ENCODE assay signal across 18 mouse cellular contexts in genomic region chr9:56463046-56463445, GRCm38 (mm10). TPM values are rescaled to one million over a fixed set of nuclear protein-coding genes. Genes with fewer than 3 reads are reported as not detected.
DNase-seq lines count a peak whose midpoint lies in the region; ATAC-seq and TF ChIP-seq lines count a peak whose summit lies in the region.
"Had no signal": no experiment of that assay in that cellular context is flagged by ENCODE, and none has a peak within 500 bp of the region (broad histone marks: within the 10 kb centered on the region; RNA-seq: fewer than 3 reads in every experiment).

No protein-coding gene starts in this region.

- H3K4me2 ChIP-seq in heart, embryonic 12.5 days = no peak overlapping the region
- H3K4me2 ChIP-seq in kidney, embryonic 16.5 days (replicated peaks; ENCODE audit: low read depth, low read length) = no peak overlapping the region
- H3K4me2 ChIP-seq in stomach, embryonic 15.5 days = no peak overlapping the region
- H3K4me2 ChIP-seq in stomach, postnatal 0 days (replicated peaks; ENCODE audit: low read depth) = no peak overlapping the region
- no peak overlapping the region for H3K4me2 ChIP-seq in stomach, embryonic 16.5 days (ENCODE audit: low read depth, low read length)
- no peak overlapping the region for H3K4me2 ChIP-seq in forebrain, embryonic 11.5 days (ENCODE audit: low read depth, low read length, severe bottlenecking)
- H3K4me2 ChIP-seq: embryonic facial prominence, embryonic 13.5 days; hindbrain, embryonic 13.5 days; liver, embryonic 13.5 days; neural tube, embryonic 12.5 days had no signal

- no peaks in the 10 kb centered on the region for H3K27me3 ChIP-seq in heart, embryonic 12.5 days (replicated peaks)
- no peaks in the 10 kb centered on the region for H3K27me3 ChIP-seq in kidney, embryonic 16.5 days (ENCODE audit: insufficient read depth, low read length)
- no peaks in the 10 kb centered on the region for H3K27me3 ChIP-seq in stomach, embryonic 15.5 days (replicated peaks)
- H3K27me3 ChIP-seq in stomach, postnatal 0 days (ENCODE audit: control insufficient read depth, insufficient read depth, low read length) = no peaks in the 10 kb centered on the region
- H3K27me3 ChIP-seq in stomach, embryonic 16.5 days (ENCODE audit: control insufficient read depth, insufficient read depth, low read length) = no peaks in the 10 kb centered on the region
- no peaks in the 10 kb centered on the region for H3K27me3 ChIP-seq in forebrain, embryonic 11.5 days (ENCODE audit: control insufficient read depth, insufficient read depth, low read length)
- H3K27me3 ChIP-seq: embryonic facial prominence, embryonic 13.5 days; hindbrain, embryonic 13.5 days; liver, embryonic 13.5 days; neural tube, embryonic 12.5 days had no signal

- no peaks in the 10 kb centered on the region for H3K9me3 ChIP-seq in heart, embryonic 12.5 days (replicated peaks)
- no peaks in the 10 kb centered on the region for H3K9me3 ChIP-seq in kidney, embryonic 16.5 days (ENCODE audit: low read length)
- H3K9me3 ChIP-seq in stomach, embryonic 15.5 days = no peaks in the 10 kb centered on the region
- H3K9me3 ChIP-seq in stomach, postnatal 0 days (ENCODE audit: control insufficient read depth, low read length) = no peaks in the 10 kb centered on the region
- H3K9me3 ChIP-seq in stomach, embryonic 16.5 days (replicated peaks; ENCODE audit: control insufficient read depth, low read length) = no peaks in the 10 kb centered on the region
- H3K9me3 ChIP-seq in forebrain, embryonic 11.5 days (ENCODE audit: control insufficient read depth, low read length) = no peaks in the 10 kb centered on the region
- H3K9me3 ChIP-seq: embryonic facial prominence, embryonic 13.5 days; forebrain, embryonic 10.5 days; hindbrain, embryonic 13.5 days; liver, embryonic 13.5 days; neural tube, embryonic 12.5 days had no signal

- no peak for TF ChIP-seq EP300 in stomach, postnatal 0 days (optimal IDR thresholded peaks at IDR 0.05)

- 81% methylated on average over 2 of the region's 2 CpGs for WGBS in heart, embryonic 12.5 days
- WGBS in kidney, embryonic 16.5 days = 82% methylated on average over 2 of the region's 2 CpGs
- 85% methylated on average over 2 of the region's 2 CpGs for WGBS in stomach, embryonic 15.5 days
- WGBS in stomach, postnatal 0 days = 74% methylated on average over 2 of the region's 2 CpGs
- WGBS in stomach, embryonic 16.5 days = 83% methylated on average over 2 of the region's 2 CpGs
- 87% methylated on average over 2 of the region's 2 CpGs for WGBS in forebrain, embryonic 11.5 days

- peak overlapping the region; percentile 70; the same call in 1 of the 2 replicates for H3K27ac ChIP-seq in heart, embryonic 12.5 days (ENCODE audit: poor library complexity, severe bottlenecking)
- H3K27ac ChIP-seq in kidney, embryonic 16.5 days (ENCODE audit: low read length) = peak overlapping the region; percentile 69
- peak overlapping the region; percentile 64; the same call in 1 of the 2 replicates for H3K27ac ChIP-seq in stomach, embryonic 15.5 days
- no peak overlapping the region for H3K27ac ChIP-seq in stomach, postnatal 0 days (replicated peaks)
- peak overlapping the region; percentile 58 for H3K27ac ChIP-seq in stomach, embryonic 16.5 days (ENCODE audit: low read length)
- no peak overlapping the region for H3K27ac ChIP-seq in forebrain, embryonic 11.5 days (ENCODE audit: low read depth, low read length)
- H3K27ac ChIP-seq: embryonic facial prominence, embryonic 13.5 days; forebrain, embryonic 10.5 days; hindbrain, embryonic 13.5 days; liver, embryonic 13.5 days; neural tube, embryonic 12.5 days had no signal

- H3K9ac ChIP-seq in heart, embryonic 12.5 days = no peak overlapping the region
- H3K9ac ChIP-seq in kidney, embryonic 16.5 days (replicated peaks; ENCODE audit: low read length) = no peak overlapping the region
- H3K9ac ChIP-seq in stomach, embryonic 15.5 days = no peak overlapping the region
- no peak overlapping the region for H3K9ac ChIP-seq in stomach, postnatal 0 days (ENCODE audit: low read length)
- H3K9ac ChIP-seq in stomach, embryonic 16.5 days (ENCODE audit: low read length) = no peak overlapping the region
- H3K9ac ChIP-seq in forebrain, embryonic 11.5 days (ENCODE audit: low read length) = no peak overlapping the region
- H3K9ac ChIP-seq: embryonic facial prominence, embryonic 13.5 days; hindbrain, embryonic 13.5 days; liver, embryonic 13.5 days; neural tube, embryonic 12.5 days had no signal

- peaks cover 38% of the 10 kb centered on the region for H3K4me1 ChIP-seq in heart, embryonic 12.5 days (replicated peaks)
- peaks cover 58% of the 10 kb centered on the region for H3K4me1 ChIP-seq in kidney, embryonic 16.5 days (ENCODE audit: insufficient read depth, low read length)
- peaks cover 30% of the 10 kb centered on the region for H3K4me1 ChIP-seq in stomach, embryonic 15.5 days
- H3K4me1 ChIP-seq in stomach, postnatal 0 days (replicated peaks; ENCODE audit: control insufficient read depth, insufficient read depth) = peaks cover 8% of the 10 kb centered on the region; the same call in 1 of the 2 replicates
- H3K4me1 ChIP-seq in stomach, embryonic 16.5 days (ENCODE audit: control insufficient read depth, insufficient read depth, low read length) = peaks cover 31% of the 10 kb centered on the region
- H3K4me1 ChIP-seq in forebrain, embryonic 11.5 days (replicated peaks; ENCODE audit: control insufficient read depth, insufficient read depth, low read length) = peaks cover 3% of the 10 kb centered on the region; the same call in 1 of the 2 replicates

- H3K4me3 ChIP-seq in heart, embryonic 12.5 days = no peak overlapping the region
- no peak overlapping the region for H3K4me3 ChIP-seq in kidney, embryonic 16.5 days (ENCODE audit: low read length)
- no peak overlapping the region for H3K4me3 ChIP-seq in stomach, embryonic 15.5 days (replicated peaks)
- H3K4me3 ChIP-seq in stomach, postnatal 0 days (ENCODE audit: low read depth, low read length) = no peak overlapping the region
- no peak overlapping the region for H3K4me3 ChIP-seq in stomach, embryonic 16.5 days (replicated peaks; ENCODE audit: low read length)
- no peak overlapping the region for H3K4me3 ChIP-seq in forebrain, embryonic 11.5 days (ENCODE audit: low read depth, low read length)
- H3K4me3 ChIP-seq: embryonic facial prominence, embryonic 13.5 days; forebrain, embryonic 10.5 days; hindbrain, embryonic 13.5 days; liver, embryonic 13.5 days; neural tube, embryonic 12.5 days had no signal

- no peak for DNase-seq in heart, postnatal 4 days
- no peak for DNase-seq in kidney, postnatal 36 days
- no peak for DNase-seq in stomach, postnatal 0 days (ENCODE audit: low spot score)
- no peak for DNase-seq in forebrain, embryonic 11.5 days (ENCODE audit: low spot score)
- DNase-seq: B cell, adult 2 months; gastrocnemius, postnatal 36 days; liver, embryonic 13.5 days; right cerebral cortex, postnatal 25 days; thymus, adult 2 months had no signal

- H3K36me3 ChIP-seq in heart, embryonic 12.5 days = peaks cover 9% of the 10 kb centered on the region
- H3K36me3 ChIP-seq in kidney, embryonic 16.5 days (ENCODE audit: insufficient read depth, low read length) = peaks cover 7% of the 10 kb centered on the region; the same call in 1 of the 2 replicates
- 0 out of 2 replicates have a peak, but pooled peaks cover 3% of the 10 kb centered on the region for H3K36me3 ChIP-seq in stomach, embryonic 15.5 days
- H3K36me3 ChIP-seq in stomach, postnatal 0 days (ENCODE audit: control insufficient read depth, insufficient read depth, low read length) = no peaks in the 10 kb centered on the region; the same call in 1 of the 2 replicates
- H3K36me3 ChIP-seq in stomach, embryonic 16.5 days (ENCODE audit: control insufficient read depth, insufficient read depth, low read length) = peaks cover 8% of the 10 kb centered on the region
- no peaks in the 10 kb centered on the region for H3K36me3 ChIP-seq in forebrain, embryonic 11.5 days (ENCODE audit: control insufficient read depth, insufficient read depth, low read length)

- TF ChIP-seq CTCF in stomach, postnatal 0 days (IDR thresholded peaks at IDR 0.05; ENCODE audit: low read depth) = no peak

- ATAC-seq in heart, embryonic 12.5 days (ENCODE audit: insufficient number of reproducible peaks, low FRiP score) = no peak
- no peak for ATAC-seq in kidney, embryonic 16.5 days (ENCODE audit: low FRiP score, low TSS enrichment)
- no peak for ATAC-seq in stomach, embryonic 15.5 days (ENCODE audit: insufficient read depth, low FRiP score, low read depth)
- ATAC-seq in stomach, postnatal 0 days (ENCODE audit: low FRiP score, low TSS enrichment) = no peak
- no peak for ATAC-seq in stomach, embryonic 16.5 days (ENCODE audit: insufficient read depth, low FRiP score)
- no peak for ATAC-seq in forebrain, embryonic 11.5 days (replicated peaks; ENCODE audit: low FRiP score)
- ATAC-seq: midbrain, embryonic 16.5 days had no signal

RNA-seq across cellular contexts. Expression of gene Hmg20a, which starts 44.6 kb away (rescaled TPM):
- 62.1 and 63.0 TPM in 2 replicates for polyA plus RNA-seq in heart, embryonic 12.5 days (2016; fragmentation: Nextera tagmentation; extraction: Ambion mirVana)
- 10 to 100 TPM; 39.6 to 43.0 TPM for total RNA-seq in heart, postnatal 4 days (2021)
- polyA plus RNA-seq in kidney, embryonic 16.5 days (2015; fragmentation: Nextera tagmentation; extraction: Ambion mirVana) = 59.7 and 69.6 TPM in 2 replicates
- polyA plus RNA-seq in stomach, embryonic 15.5 days (2015; fragmentation: Nextera tagmentation; extraction: Ambion mirVana) = 44.4 and 48.6 TPM in 2 replicates
- 15.2 and 15.6 TPM in 2 replicates for polyA plus RNA-seq in stomach, postnatal 0 days (2015; fragmentation: Nextera tagmentation; extraction: Ambion mirVana)
- polyA plus RNA-seq in stomach, embryonic 16.5 days (2015; fragmentation: Nextera tagmentation; extraction: Ambion mirVana) = 46.2 and 48.3 TPM in 2 replicates
- 73.0 and 74.7 TPM in 2 replicates for polyA plus RNA-seq in forebrain, embryonic 11.5 days (2014; fragmentation: Nextera tagmentation; extraction: Ambion mirVana)

RNA-seq across cellular contexts. Expression of gene Peak1, which starts 45.2 kb away (rescaled TPM):
- 15.0 and 16.3 TPM in 2 replicates for polyA plus RNA-seq in heart, embryonic 12.5 days (2016; fragmentation: Nextera tagmentation; extraction: Ambion mirVana)
- 10 to 100 TPM; 49.2 to 55.0 TPM for total RNA-seq in heart, postnatal 4 days (2021)
- 14.0 and 16.9 TPM in 2 replicates for polyA plus RNA-seq in kidney, embryonic 16.5 days (2015; fragmentation: Nextera tagmentation; extraction: Ambion mirVana)
- 12.8 and 13.8 TPM in 2 replicates for polyA plus RNA-seq in stomach, embryonic 15.5 days (2015; fragmentation: Nextera tagmentation; extraction: Ambion mirVana)
- 4.2 and 4.5 TPM in 2 replicates for polyA plus RNA-seq in stomach, postnatal 0 days (2015; fragmentation: Nextera tagmentation; extraction: Ambion mirVana)
- polyA plus RNA-seq in stomach, embryonic 16.5 days (2015; fragmentation: Nextera tagmentation; extraction: Ambion mirVana) = 10.6 and 10.8 TPM in 2 replicates
- polyA plus RNA-seq in forebrain, embryonic 11.5 days (2014; fragmentation: Nextera tagmentation; extraction: Ambion mirVana) = 5.8 and 6.2 TPM in 2 replicates

Comparison
In these comparisons a context has a peak if more than half of its experiments do, and no peak if none do; other contexts are left out.
1. H3K27ac ChIP-seq: peak in heart, embryonic 12.5 days (single experiment), kidney, embryonic 16.5 days (single experiment), stomach, embryonic 15.5 days (single experiment) and stomach, embryonic 16.5 days (single experiment); none in stomach, postnatal 0 days (single experiment) and forebrain, embryonic 11.5 days (single experiment).